Mouse (Mus musculus) myocyte (in vitro differentiated cells): Measurements from ENCODE around the gene Smco2. TPM values are rescaled to one million over a fixed set of nuclear protein-coding genes. Genes with fewer than 3 reads are reported as not detected.

ENCODE experiments used
- H3K27me3 ChIP-seq: one replicate; pipeline ENCODE4 v1.6.1; 2011; ENCODE audit not compliant: control insufficient read depth, insufficient read depth, insufficient read length
- H3K36me3 ChIP-seq: one replicate; pipeline ENCODE4 v1.6.1; 2011; ENCODE audit not compliant: control insufficient read depth, insufficient read depth
- H3K4me2 ChIP-seq: one replicate; pipeline ENCODE4 v1.6.1; 2011; ENCODE audit warnings: low read depth, control low read depth
- H3K4me3 ChIP-seq: one replicate; pipeline ENCODE4 v1.5.1; 2011; ENCODE audit warnings: mild to moderate bottlenecking, control low read depth, moderate library complexity
- H3K79me2 ChIP-seq: one replicate; pipeline ENCODE4 v1.6.1; 2011; ENCODE audit not compliant: control insufficient read depth, insufficient read depth
- H3ac ChIP-seq: one replicate; pipeline ENCODE4 v1.6.1; 2011; ENCODE audit not compliant: control insufficient read depth, insufficient read length
- CEBPB ChIP-seq: IDR thresholded peaks from 2 replicates; pipeline ENCODE4 v1.6.1; 2011; ENCODE audit warnings: mild to moderate bottlenecking, moderate library complexity; ENCODE audit not compliant: poor library complexity, insufficient read depth, severe bottlenecking
- E2F4 ChIP-seq: IDR thresholded peaks from one replicate; pipeline ENCODE4 v1.6.1; 2011; ENCODE audit warnings: mild to moderate bottlenecking, control low read depth, moderate library complexity; ENCODE audit not compliant: insufficient read depth
- MAX ChIP-seq: IDR thresholded peaks from one replicate; pipeline ENCODE4 v1.6.1; 2011; ENCODE audit warnings: low read depth, mild to moderate bottlenecking, control low read depth
- MYOD1 ChIP-seq, 3 experiments: IDR thresholded peaks; one replicate each; pipeline ENCODE4 v1.6.1; 2011; ENCODE audit warnings: control low read depth in 2 of 3, low read depth in 2 of 3, mild to moderate bottlenecking in 2 of 3, moderate library complexity in 1 of 3; ENCODE audit not compliant: insufficient read length in 2 of 3, control insufficient read depth in 1 of 3
- MYOG ChIP-seq, 3 experiments: IDR thresholded peaks; one replicate each; pipeline ENCODE4 v1.6.1; 2011; ENCODE audit warnings: control low read depth in 2 of 3, low read depth in 2 of 3, mild to moderate bottlenecking in 2 of 3; ENCODE audit not compliant: insufficient read length in 2 of 3, control insufficient read depth in 1 of 3, insufficient read depth in 1 of 3
- POLR2A ChIP-seq: IDR thresholded peaks from one replicate; pipeline ENCODE4 v1.6.1; 2011; ENCODE audit warnings: low read depth, mild to moderate bottlenecking, control low read depth, moderate library complexity; ENCODE audit not compliant: insufficient read length
- POLR2AphosphoS2 ChIP-seq: IDR thresholded peaks from one replicate; pipeline ENCODE4 v1.6.1; 2011; ENCODE audit warnings: low read depth, control low read depth; ENCODE audit not compliant: insufficient read length
- REST ChIP-seq: IDR thresholded peaks from one replicate; pipeline ENCODE4 v1.6.1; 2011; ENCODE audit warnings: mild to moderate bottlenecking, control low read depth, moderate library complexity; ENCODE audit not compliant: insufficient read depth, insufficient read length
- SRF ChIP-seq: IDR thresholded peaks from one replicate; pipeline ENCODE4 v1.6.1; 2011; ENCODE audit warnings: low read depth; ENCODE audit not compliant: control insufficient read depth, insufficient read length
- TCF12 ChIP-seq: IDR thresholded peaks from one replicate; pipeline ENCODE4 v1.6.1; 2011; ENCODE audit warnings: mild to moderate bottlenecking, control low read depth; ENCODE audit not compliant: poor library complexity, insufficient read depth, severe bottlenecking
- TCF3 ChIP-seq: IDR thresholded peaks from one replicate; pipeline ENCODE4 v1.6.1; 2011; ENCODE audit warnings: low read depth, control low read depth; ENCODE audit not compliant: insufficient read length
- USF1 ChIP-seq: IDR thresholded peaks from one replicate; pipeline ENCODE4 v1.6.1; 2011; ENCODE audit warnings: low read depth, mild to moderate bottlenecking, control low read depth, moderate library complexity
- polyA plus RNA-seq: library from polyadenylated mRNA; unstranded; fragments of >200 nt; fragmentation: generic; extraction: Trizol; gene quantifications from one replicate; pipeline ENCODE4 v1.2.1, GENCODE M21; 2012; ENCODE audit warnings: missing spikeins

The Smco2 gene
- polyA plus RNA-seq, 1 experiment = not detected

GRCm38 (mm10) chr6:146871975-146872374 is 22.1 kb downstream of the Smco2 start:
- TF ChIP-seq E2F4 (no peak), MAX (no peak), POLR2AphosphoS2 (no peak), MYOD1 (IDR thresholded peaks at IDR 0.05; ENCODE audit: control insufficient read depth in 1 of 3, insufficient read length in 2 of 3, low read depth in 2 of 3) (no peak), REST (no peak), TCF12 (no peak), USF1 (no peak), MYOG (IDR thresholded peaks at IDR 0.05; ENCODE audit: control insufficient read depth in 1 of 3, insufficient read depth in 1 of 3, insufficient read length in 2 of 3, low read depth in 2 of 3) (no peak), SRF (no peak), TCF3 (no peak)
- no peak overlapping the region for H3K4me2 ChIP-seq
- no peaks in the 10 kb centered on the region for H3K36me3 ChIP-seq
- no peak overlapping the region for H3ac ChIP-seq
- no peak overlapping the region for H3K4me3 ChIP-seq
- H3K79me2 ChIP-seq = no peaks in the 10 kb centered on the region
- no peaks in the 10 kb centered on the region for H3K27me3 ChIP-seq

- no peak overlapping the region for H3K4me3 ChIP-seq
- H3ac ChIP-seq = no peak overlapping the region
- H3K36me3 ChIP-seq = no peaks in the 10 kb centered on the region
- H3K79me2 ChIP-seq = no peaks in the 10 kb centered on the region
- H3K27me3 ChIP-seq = no peaks in the 10 kb centered on the region
- TF ChIP-seq SRF (no peak), MYOG (IDR thresholded peaks at IDR 0.05; ENCODE audit: control insufficient read depth in 1 of 3, insufficient read depth in 1 of 3, insufficient read length in 2 of 3, low read depth in 2 of 3) (no peak), TCF3 (no peak), POLR2A (no peak), TCF12 (no peak), CEBPB (no peak), E2F4 (no peak), MAX (no peak)
- H3K4me2 ChIP-seq = no peak overlapping the region
Measured at GRCm38 (mm10) chr6:146874415-146874814, 24.5 kb downstream of the Smco2 start.

- Histone ChIP-seq H3ac (no peak overlapping the region), H3K27me3 (no peaks in the 10 kb centered on the region), H3K36me3 (no peaks in the 10 kb centered on the region), H3K79me2 (no peaks in the 10 kb centered on the region), H3K4me3 (no peak overlapping the region), H3K4me2 (no peak overlapping the region)
- TF ChIP-seq POLR2AphosphoS2 (no peak), USF1 (no peak), TCF3 (no peak), SRF (no peak), TCF12 (no peak), MYOD1 (IDR thresholded peaks at IDR 0.05; ENCODE audit: control insufficient read depth in 1 of 3, insufficient read length in 2 of 3, low read depth in 2 of 3) (no peak), POLR2A (no peak), CEBPB (no peak), E2F4 (no peak), REST (no peak), MYOG (IDR thresholded peaks at IDR 0.05; ENCODE audit: control insufficient read depth in 1 of 3, insufficient read depth in 1 of 3, insufficient read length in 2 of 3, low read depth in 2 of 3) (no peak), MAX (no peak)
Measured at GRCm38 (mm10) chr6:146876820-146877219, 26.9 kb downstream of the Smco2 start.

GRCm38 (mm10) chr6:146877425-146878045 is 27.6 kb downstream of the Smco2 start:
- H3K4me2 ChIP-seq = no peak overlapping the region
- H3K79me2 ChIP-seq = no peaks in the 10 kb centered on the region
- TF ChIP-seq TCF12 (no peak), TCF3 (no peak), MYOD1 (IDR thresholded peaks at IDR 0.05; ENCODE audit: control insufficient read depth in 1 of 3, insufficient read length in 2 of 3, low read depth in 2 of 3) (no peak), POLR2A (no peak), REST (no peak)

GRCm38 (mm10) chr6:146878926-146879325 is 29.0 kb downstream of the Smco2 start:
- no peaks in the 10 kb centered on the region for H3K27me3 ChIP-seq
- TF ChIP-seq SRF = no peak
- no peak for TF ChIP-seq MYOD1 (IDR thresholded peaks at IDR 0.05; ENCODE audit: control insufficient read depth in 1 of 3, insufficient read length in 2 of 3, low read depth in 2 of 3)
- no peak for TF ChIP-seq CEBPB
- no peak for TF ChIP-seq TCF12
- no peak for TF ChIP-seq USF1
- TF ChIP-seq MAX = no peak
- TF ChIP-seq REST = no peak
- TF ChIP-seq TCF3 = no peak
- TF ChIP-seq MYOG (IDR thresholded peaks at IDR 0.05; ENCODE audit: control insufficient read depth in 1 of 3, insufficient read depth in 1 of 3, insufficient read length in 2 of 3, low read depth in 2 of 3) = no peak
- no peak for TF ChIP-seq POLR2A
- TF ChIP-seq POLR2AphosphoS2 = no peak
- TF ChIP-seq E2F4 = no peak
- H3K4me2 ChIP-seq = no peak overlapping the region
- H3ac ChIP-seq = no peak overlapping the region
- H3K4me3 ChIP-seq = no peak overlapping the region
- H3K79me2 ChIP-seq = no peaks in the 10 kb centered on the region
- H3K36me3 ChIP-seq = no peaks in the 10 kb centered on the region

More at GRCm38 (mm10) chr6:146877425-146878045, 27.6 kb downstream of the Smco2 start:
- Histone ChIP-seq H3ac (no peak overlapping the region), H3K36me3 (no peaks in the 10 kb centered on the region), H3K4me3 (no peak overlapping the region), H3K27me3 (no peaks in the 10 kb centered on the region)
